Mouse (Mus musculus) kidney, postnatal 10 days (tissue): ENCODE measurements around the gene Grik5.
A peak's percentile ranks its signal among the peaks of the same experiment; 100 is the strongest.
"Not testable (repeated sequence)": the region's sequence is repeated elsewhere in the genome, so short reads cannot be mapped to it uniquely, and the experiment has no call there.

Source experiments
- DNase-seq: peaks from one replicate; pipeline ENCODE4 v3.0.0; 2021; ENCODE audit warnings: mixed read lengths

Gene Grik5

GRCm38 (mm10) chr7:25079496-25080026, 7.4 kb upstream of the Grik5 start:
- DNase-seq: peak; percentile 52

GRCm38 (mm10) chr7:25077414-25077755, 5.2 kb upstream of the Grik5 start:
- DNase-seq: no peak

- peak; percentile 98 for DNase-seq
These were observed 4.7 kb upstream of the Grik5 start for GRCm38 (mm10) chr7:25076663-25077413.

- DNase-seq: no peak
These were observed 4.1 kb upstream of the Grik5 start for GRCm38 (mm10) chr7:25076296-25076662.

GRCm38 (mm10) chr7:25073924-25074323, 1.8 kb upstream of the Grik5 start:
- no peak for DNase-seq

GRCm38 (mm10) chr7:25072716-25073390, 707 bp upstream of the Grik5 start:
- peak; percentile 68 for DNase-seq

GRCm38 (mm10) chr7:25068724-25069123, 3.4 kb downstream of the Grik5 start:
- no peak for DNase-seq

- DNase-seq: no peak
These were observed 4.1 kb downstream of the Grik5 start for GRCm38 (mm10) chr7:25067909-25068656.

- no peak for DNase-seq
These were observed 4.8 kb downstream of the Grik5 start for GRCm38 (mm10) chr7:25067338-25067737.

- DNase-seq: no peak
These were observed 8.2 kb downstream of the Grik5 start for GRCm38 (mm10) chr7:25063900-25064299.

- no peak for DNase-seq
These were observed 8.8 kb downstream of the Grik5 start for GRCm38 (mm10) chr7:25063346-25063745.

- DNase-seq: peak; percentile 34
These were observed 13.3 kb downstream of the Grik5 start for GRCm38 (mm10) chr7:25058836-25059235.

GRCm38 (mm10) chr7:25058394-25058793, 13.8 kb downstream of the Grik5 start:
- no peak for DNase-seq

GRCm38 (mm10) chr7:25057888-25058287, 14.3 kb downstream of the Grik5 start:
- no peak for DNase-seq

- DNase-seq: no peak
These were observed 15.2 kb downstream of the Grik5 start for GRCm38 (mm10) chr7:25056951-25057350.

- DNase-seq: no peak
These were observed 19.6 kb downstream of the Grik5 start for GRCm38 (mm10) chr7:25052587-25052986.

- DNase-seq: no peak
These were observed 22.7 kb downstream of the Grik5 start for GRCm38 (mm10) chr7:25049295-25049930.

- DNase-seq: no peak
These were observed 24.8 kb downstream of the Grik5 start for GRCm38 (mm10) chr7:25047363-25047762.

GRCm38 (mm10) chr7:25044599-25044998, 27.5 kb downstream of the Grik5 start:
- DNase-seq: not testable (repeated sequence)

GRCm38 (mm10) chr7:25041921-25042320, 30.2 kb downstream of the Grik5 start:
- DNase-seq: no peak

GRCm38 (mm10) chr7:25035916-25036315, 36.2 kb downstream of the Grik5 start:
- DNase-seq: peak; percentile 81

- DNase-seq: no peak
These were observed 37.4 kb downstream of the Grik5 start for GRCm38 (mm10) chr7:25034796-25035195.

GRCm38 (mm10) chr7:25031528-25031927, 40.6 kb downstream of the Grik5 start:
- DNase-seq: no peak
